Mouse (Mus musculus) c-Kit-positive CD71-positive TER-119-positive erythroid progenitor cells, embryonic 14.5 days (primary cell): ENCODE data around the gene Crybb2.

Source experiments
- DNase-seq: peaks from one replicate; pipeline ENCODE4 v3.0.0-alpha.2; 2013; ENCODE audit warnings: low spot score

Gene Crybb2

DNA sequence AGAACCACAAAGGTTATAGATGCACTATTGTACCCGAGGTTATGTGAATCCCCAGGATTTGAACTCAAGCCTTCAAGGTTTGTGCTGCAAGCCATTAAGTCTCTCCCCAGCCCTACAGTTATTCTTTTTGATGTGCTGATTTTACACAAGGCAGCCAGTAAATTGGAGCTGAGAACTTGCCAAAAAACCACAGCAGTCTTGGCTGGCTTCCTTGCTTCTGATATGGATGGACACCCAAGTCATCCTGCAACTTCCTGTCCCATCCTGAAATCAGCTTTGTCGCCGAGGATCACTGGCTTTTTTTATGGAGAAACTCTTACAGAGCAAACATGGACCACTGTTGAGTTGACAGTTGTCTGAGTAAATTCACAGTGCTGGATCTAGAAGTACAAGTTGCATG, 39.8 kb downstream of the Crybb2 start:
- DNase-seq = no peak

DNA sequence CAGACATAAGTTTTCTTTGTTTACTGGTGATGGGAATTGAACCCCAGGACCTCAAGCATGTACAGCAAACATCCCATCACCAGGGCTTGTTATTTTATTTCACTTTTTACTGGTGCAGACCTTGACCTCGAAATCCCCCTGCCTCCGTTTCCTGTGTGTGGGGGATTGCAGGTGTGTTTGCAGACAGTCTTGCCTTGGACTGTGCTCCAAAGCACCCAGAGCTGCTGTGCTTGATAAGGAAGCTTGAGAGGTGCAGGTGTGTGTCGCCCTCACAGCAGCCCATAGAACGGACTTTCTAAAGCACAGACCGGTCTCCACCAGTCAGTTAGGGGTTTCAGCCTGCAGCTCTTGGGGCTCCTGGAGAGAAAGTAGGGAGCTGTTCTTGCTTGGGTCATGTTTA, 43.2 kb downstream of the Crybb2 start:
- no peak for DNase-seq

DNA sequence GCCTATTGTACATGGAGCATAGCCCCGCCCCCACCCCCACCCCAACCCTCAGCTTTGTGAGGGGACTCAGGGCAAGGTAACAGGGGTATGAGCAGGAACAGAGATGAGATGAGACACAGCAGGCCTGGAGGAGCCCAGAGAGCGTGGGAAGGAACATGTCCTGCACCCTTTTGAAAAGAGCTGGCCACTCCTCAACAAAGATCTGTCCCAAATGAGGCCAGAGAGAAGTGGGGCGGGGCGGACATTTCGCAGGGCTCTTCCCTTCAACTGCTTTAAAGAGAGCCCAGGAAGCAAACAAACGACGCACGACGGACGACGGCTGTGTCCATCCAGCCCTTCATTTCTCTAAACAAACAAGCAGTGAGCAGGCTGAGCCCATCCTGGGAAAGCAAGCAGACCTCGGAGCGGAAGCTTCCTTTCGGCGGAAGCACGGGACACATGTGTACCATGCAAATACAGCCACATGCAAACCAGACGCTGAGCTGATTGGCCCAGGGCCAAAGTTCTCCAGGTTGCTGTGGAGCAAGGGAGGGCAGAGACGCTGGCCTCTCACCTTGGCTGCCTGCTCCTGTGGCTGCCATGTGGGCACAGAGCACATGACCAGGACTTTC, 45.7 kb downstream of the Crybb2 start:
- DNase-seq = no peak

DNA sequence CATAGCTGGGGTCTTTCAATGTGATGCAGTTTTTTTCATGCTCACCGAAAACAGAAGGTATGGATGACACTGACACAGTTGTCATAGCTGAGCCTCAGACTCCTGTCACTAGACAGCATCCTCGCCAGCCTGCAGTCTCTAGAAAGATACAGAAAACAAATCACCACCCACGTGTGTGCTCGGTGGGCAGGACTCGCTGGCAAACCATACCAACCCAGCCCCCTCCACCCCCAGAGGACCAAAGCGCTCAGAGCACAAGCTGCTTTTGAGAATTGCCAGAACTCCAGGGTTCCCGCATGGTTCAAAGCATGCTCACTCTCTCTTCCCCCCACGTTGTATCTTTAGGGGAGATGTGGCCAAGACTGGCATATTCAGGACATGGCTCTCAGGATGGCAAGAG, 51.7 kb downstream of the Crybb2 start:
- no peak for DNase-seq

DNA sequence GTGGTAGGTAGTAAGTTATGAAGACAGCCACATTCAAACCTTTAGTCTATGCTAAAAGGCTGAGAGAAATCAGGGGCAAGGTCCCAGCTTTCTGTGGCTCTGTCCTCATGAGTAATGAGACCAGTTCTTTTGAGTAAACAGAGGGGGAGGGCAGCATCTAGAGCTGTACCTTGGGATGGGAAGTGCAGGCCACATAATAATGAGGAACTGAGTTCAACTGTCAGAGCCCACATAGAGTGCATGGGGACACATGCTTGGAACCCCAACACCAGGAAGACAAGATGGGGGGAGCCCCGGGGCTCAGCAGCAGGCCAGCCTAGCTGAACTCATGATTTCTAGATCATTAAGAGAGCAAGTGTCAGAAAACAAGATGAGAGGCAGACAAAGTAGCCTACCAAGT, 52.9 kb downstream of the Crybb2 start:
- no peak for DNase-seq

DNA sequence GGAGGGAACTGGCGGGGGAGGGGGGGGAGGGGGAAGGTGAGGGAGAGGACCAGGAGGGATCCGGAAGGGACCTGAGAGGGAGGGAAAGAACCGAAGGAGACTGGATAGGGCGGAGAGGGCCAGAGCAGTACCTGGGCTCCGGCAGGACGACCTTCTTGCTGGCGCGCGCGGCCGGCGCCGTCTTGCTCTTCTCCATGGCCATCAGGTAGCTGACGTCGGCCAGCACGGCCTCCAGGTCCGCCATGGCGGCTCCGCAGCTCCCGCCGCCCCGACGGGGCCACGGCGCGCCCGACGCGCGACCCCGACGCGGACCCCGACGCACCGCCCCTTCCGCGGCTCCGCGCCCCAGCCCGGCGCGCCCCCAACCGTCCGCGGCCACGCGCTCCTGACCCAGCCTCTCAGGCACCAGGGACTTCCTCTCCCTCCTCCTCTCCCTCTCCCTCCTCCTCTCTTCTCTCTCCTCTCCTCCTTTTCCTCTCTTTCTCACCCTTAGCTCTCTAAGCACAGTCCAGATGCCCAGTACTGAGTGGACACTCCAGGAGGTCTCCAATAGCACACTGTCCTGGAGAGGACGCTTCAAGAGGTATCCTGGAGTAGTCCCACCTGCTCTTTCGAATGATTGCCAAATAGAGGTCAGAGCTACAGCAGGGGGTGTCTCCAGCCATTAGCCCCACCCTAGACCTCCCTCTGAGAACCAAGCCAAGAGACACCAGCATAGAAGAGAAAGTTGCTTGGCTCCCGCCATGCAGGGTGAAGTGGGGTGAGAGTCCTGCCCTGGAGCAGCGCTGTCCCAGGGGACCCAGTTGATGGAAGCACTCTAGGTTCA, 54.5 kb downstream of the Crybb2 start, which contains the start of gene Grk3:
Gene Grk3, minus strand, starts transcription at position 556 of the 826 bp plus-strand sequence.
- no peak for DNase-seq

DNA sequence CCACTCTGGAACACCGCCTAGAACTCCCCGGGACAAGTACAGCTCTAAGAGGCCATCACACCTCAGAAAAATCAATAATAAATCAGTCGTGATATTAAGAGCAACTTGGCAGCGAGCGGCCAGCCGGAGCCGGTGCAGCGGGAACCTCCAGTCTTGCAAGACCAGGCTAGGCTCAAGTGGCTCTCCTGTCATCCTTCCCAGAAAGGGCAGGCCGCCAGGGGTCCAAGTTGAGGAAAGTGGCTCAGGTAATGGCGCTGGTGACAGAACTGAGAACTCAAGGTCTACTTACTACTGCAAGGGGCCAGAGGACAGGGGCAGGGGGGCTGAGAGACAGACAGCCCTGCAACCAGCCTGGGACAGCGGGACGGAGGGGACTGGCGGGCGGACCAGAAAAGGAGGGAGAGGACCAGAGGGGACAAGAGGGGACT, 55.1 kb downstream of the Crybb2 start:
- no peak for DNase-seq

DNA sequence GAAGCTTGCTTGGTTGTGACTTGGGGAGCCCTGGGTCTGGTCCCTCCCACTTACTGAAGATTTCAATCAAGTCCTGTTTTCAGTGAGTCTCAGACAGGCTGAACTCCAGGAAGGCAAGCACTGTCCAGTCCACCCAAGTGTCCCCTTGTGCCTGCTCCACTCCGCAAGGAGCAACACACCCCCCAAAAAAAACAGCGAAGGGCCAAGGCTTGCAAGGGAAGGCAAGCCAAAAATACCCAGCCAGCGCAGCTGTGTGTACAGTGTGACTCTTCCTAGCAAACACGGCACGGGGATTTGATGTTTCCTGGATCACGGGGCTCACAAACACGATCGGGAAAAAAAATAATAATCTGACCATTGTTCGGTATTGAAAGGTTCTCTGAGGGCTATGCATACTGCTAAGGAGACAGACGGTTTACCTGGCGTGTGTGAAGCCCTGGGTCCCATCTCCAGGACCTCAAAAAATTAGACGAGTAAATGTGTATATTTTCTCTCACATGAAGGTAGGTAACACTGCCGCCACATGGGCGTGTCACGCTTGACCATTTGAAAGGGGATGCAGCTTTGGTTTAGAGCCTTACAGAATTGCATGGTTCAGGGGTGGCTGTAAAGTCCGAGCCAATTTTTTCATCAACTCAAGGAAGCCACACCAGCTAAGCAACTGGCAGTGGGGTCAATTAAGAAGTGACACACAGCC, 55.7 kb downstream of the Crybb2 start:
- DNase-seq = no peak

DNA sequence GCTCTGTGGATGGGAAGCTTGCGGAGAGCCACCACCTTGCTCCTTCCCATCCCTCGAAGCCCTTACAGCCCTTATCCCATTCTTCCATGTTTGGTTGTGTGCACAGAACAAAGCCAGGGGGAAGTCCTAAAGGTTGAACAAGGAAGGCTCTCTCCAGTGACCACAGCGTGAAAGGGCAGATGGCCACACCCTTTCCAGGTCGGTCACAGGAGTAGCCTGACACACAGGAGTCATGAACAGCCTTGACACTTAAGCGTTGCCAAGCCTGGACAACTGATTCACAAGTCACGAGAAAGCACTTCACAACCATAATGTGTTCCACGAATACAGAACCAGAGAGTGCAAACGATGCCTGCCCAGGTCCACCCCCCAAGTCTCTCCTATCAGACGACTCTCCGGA, 58.0 kb downstream of the Crybb2 start:
- DNase-seq = no peak

DNA sequence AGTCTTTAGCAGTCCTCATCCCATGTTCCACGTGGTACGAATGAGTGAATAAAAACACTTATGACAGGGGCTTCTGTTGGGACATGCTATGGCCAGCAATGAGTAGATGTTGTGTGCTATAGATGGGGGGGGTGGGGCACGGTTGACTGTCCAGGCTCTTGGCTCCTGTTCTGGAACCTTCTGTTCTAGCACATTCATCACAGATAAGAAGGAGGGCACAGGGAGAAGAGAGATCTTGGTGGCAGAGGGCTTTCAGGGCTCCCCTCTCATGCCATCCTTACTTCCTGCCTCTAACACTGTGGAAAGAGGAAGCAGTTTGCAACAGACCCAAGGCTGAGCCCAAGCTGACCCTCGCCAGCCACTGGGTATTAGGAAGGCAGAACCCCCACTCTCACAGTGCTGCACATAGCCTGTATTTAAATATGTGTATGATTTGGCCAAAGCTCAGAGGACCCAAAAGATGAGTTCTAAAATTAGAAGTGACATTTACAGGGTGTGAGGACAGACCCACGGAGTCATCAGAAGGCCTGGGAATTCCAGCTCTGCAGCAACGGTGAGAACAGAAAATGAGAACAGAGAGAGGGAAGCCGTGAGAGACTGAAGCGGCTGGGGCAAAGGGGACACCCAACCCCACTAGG, 60.6 kb downstream of the Crybb2 start:
- no peak for DNase-seq

DNA sequence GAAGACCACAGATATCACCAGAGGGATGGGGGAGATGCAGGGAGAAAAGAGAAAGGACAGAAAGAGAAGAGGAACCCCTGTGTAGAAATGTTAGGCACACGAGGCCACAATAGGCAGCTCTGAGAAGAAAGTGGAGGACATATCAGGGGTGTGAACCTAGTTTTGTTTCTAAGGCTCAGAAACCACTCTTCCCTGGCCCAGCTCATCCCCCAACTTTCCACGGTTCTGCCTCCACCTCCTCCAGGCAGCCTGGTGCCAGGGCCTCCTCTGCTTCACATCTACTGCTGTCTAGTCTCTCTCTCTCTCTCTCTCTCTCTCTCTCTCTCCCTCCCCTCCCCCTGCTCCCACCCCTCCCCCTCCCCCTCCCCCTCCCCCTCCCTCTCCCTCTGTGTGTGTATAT, 61.4 kb downstream of the Crybb2 start:
- no peak for DNase-seq
